Mouse (Mus musculus): ENCODE measurements around the gene Tfg. TPM values are rescaled to one million over a fixed set of nuclear protein-coding genes. Genes with fewer than 3 reads are reported as not detected.
A peak's percentile ranks its signal among the peaks of the same experiment; 100 is the strongest.

The Tfg gene
- polyA plus RNA-seq, 1 experiment from 2014 or later: 161 TPM

GRCm38 (mm10) chr16:56655193-56655910 lies 61.9 kb downstream of the Tfg start:
- H3K9me3 ChIP-seq (ENCODE audit: control insufficient read depth, low read length): no peaks in the 10 kb centered on the region
- H3K36me3 ChIP-seq (replicated peaks; ENCODE audit: control insufficient read depth, insufficient read depth): no peaks in the 10 kb centered on the region
- H3K4me2 ChIP-seq (replicated peaks): no peak overlapping the region
- ATAC-seq (ENCODE audit: low FRiP score): no peak
- no peaks in the 10 kb centered on the region for H3K4me1 ChIP-seq (replicated peaks; ENCODE audit: control insufficient read depth, insufficient read depth, low read length)
- 89% methylated on average over 12 of the region's 12 CpGs for WGBS
- H3K4me3 ChIP-seq (replicated peaks; ENCODE audit: low read length): no peak overlapping the region
- no peaks in the 10 kb centered on the region for H3K27me3 ChIP-seq (ENCODE audit: control insufficient read depth, insufficient read depth, low read length)
- no peak for DNase-seq (ENCODE audit: low spot score)
- no peak overlapping the region for H3K9ac ChIP-seq
- no peak overlapping the region for H3K27ac ChIP-seq

- no peak for DNase-seq (ENCODE audit: low spot score)
- 65% methylated on average over 7 of the region's 7 CpGs for WGBS
- H3K4me2 ChIP-seq (replicated peaks): no peak overlapping the region
- no peak for ATAC-seq (ENCODE audit: low FRiP score)
- H3K27ac ChIP-seq: no peak overlapping the region
- no peaks in the 10 kb centered on the region for H3K36me3 ChIP-seq (replicated peaks; ENCODE audit: control insufficient read depth, insufficient read depth)
- no peaks in the 10 kb centered on the region for H3K27me3 ChIP-seq (ENCODE audit: control insufficient read depth, insufficient read depth, low read length)
- no peaks in the 10 kb centered on the region for H3K9me3 ChIP-seq (ENCODE audit: control insufficient read depth, low read length)
- H3K4me3 ChIP-seq (replicated peaks; ENCODE audit: low read length): no peak overlapping the region
- no peaks in the 10 kb centered on the region for H3K4me1 ChIP-seq (replicated peaks; ENCODE audit: control insufficient read depth, insufficient read depth, low read length)
- H3K9ac ChIP-seq: no peak overlapping the region
Measured at GRCm38 (mm10) chr16:56646382-56647172, 70.7 kb downstream of the Tfg start.

DNA sequence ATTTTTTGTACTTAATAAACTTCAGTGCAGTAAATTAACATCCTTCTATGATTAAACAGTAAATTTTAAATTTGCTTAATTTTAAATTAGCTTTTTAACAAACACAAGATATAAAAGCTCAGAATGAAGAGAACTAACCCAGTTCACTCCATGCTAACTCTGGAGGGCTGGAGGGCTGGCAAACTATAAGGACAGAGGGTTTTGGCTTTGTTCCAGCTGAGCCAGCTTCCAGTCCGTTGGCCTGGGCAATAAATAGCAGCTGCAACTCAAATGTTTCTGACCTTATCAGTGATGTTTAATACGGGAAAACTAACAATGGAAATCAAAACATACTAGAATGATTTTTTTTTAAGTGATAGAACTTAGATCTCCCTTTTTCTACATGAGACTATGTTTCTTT lies 72.0 kb downstream of the Tfg start:
- H3K9me3 ChIP-seq (ENCODE audit: control insufficient read depth, low read length): no peaks in the 10 kb centered on the region
- DNase-seq (ENCODE audit: low spot score) (peak; percentile 47), ATAC-seq (ENCODE audit: low FRiP score) (no peak; the same call in 1 of the 2 replicates)
- no peaks in the 10 kb centered on the region for H3K36me3 ChIP-seq (replicated peaks; ENCODE audit: control insufficient read depth, insufficient read depth)
- H3K27me3 ChIP-seq (ENCODE audit: control insufficient read depth, insufficient read depth, low read length): no peaks in the 10 kb centered on the region
- H3K27ac ChIP-seq: no peak overlapping the region
- H3K4me1 ChIP-seq (replicated peaks; ENCODE audit: control insufficient read depth, insufficient read depth, low read length): no peaks in the 10 kb centered on the region
- no peak overlapping the region for H3K4me2 ChIP-seq (replicated peaks)
- WGBS: 31% methylated on average over 2 of the region's 2 CpGs
- H3K4me3 ChIP-seq (replicated peaks; ENCODE audit: low read length): no peak overlapping the region
- no peak overlapping the region for H3K9ac ChIP-seq

Other genes with a start within 250 kb of the Tfg start
- gene Abi3bp, start 239.6 kb downstream of the Tfg start, polyA plus RNA-seq (2014; fragmentation: Nextera tagmentation; extraction: Ambion mirVana): 0.47 and 0.55 TPM in 2 replicates
- gene Adgrg7, start 78.4 kb upstream of the Tfg start, polyA plus RNA-seq (2014; fragmentation: Nextera tagmentation; extraction: Ambion mirVana): not detected in 2 replicates
- gene Tmem45a, start 168.7 kb upstream of the Tfg start, polyA plus RNA-seq (2014; fragmentation: Nextera tagmentation; extraction: Ambion mirVana): 7.8 and 9.8 TPM in 2 replicates
- gene Lnp1, start 210.6 kb upstream of the Tfg start, polyA plus RNA-seq (2014; fragmentation: Nextera tagmentation; extraction: Ambion mirVana): 0.31 and 0.77 TPM in 2 replicates

Data from hindbrain, embryonic 14.5 days (tissue).